Mouse (Mus musculus) adrenal gland, adult 18-20 months (tissue): ENCODE data around the gene Nrd1. TPM values are rescaled to one million over a fixed set of nuclear protein-coding genes. Genes with fewer than 3 reads are reported as not detected.

Experiments
- DNase-seq, 2 experiments: peaks; one replicate each; pipeline ENCODE4 v3.0.0; 2021 to 2022; ENCODE audit warnings: low spot score in 2 of 2
- microRNA-seq, 2 experiments: library from miRNA; unstranded; fragments of <30 nt; microRNA quantifications; one replicate each; pipeline ENCODE4 v1.2.0; 2021; ENCODE audit warnings: borderline number of aligned reads in 2 of 2
- total RNA-seq, 2 experiments: library from RNA; stranded (reverse); gene quantifications; 1 replicate in 1 of 2; 2 replicates in 1 of 2; pipeline ENCODE4 v1.2.3; 2021

The Nrd1 gene
- total RNA-seq, 2 experiments from 2014 or later, result 109 to 123 TPM

DNA sequence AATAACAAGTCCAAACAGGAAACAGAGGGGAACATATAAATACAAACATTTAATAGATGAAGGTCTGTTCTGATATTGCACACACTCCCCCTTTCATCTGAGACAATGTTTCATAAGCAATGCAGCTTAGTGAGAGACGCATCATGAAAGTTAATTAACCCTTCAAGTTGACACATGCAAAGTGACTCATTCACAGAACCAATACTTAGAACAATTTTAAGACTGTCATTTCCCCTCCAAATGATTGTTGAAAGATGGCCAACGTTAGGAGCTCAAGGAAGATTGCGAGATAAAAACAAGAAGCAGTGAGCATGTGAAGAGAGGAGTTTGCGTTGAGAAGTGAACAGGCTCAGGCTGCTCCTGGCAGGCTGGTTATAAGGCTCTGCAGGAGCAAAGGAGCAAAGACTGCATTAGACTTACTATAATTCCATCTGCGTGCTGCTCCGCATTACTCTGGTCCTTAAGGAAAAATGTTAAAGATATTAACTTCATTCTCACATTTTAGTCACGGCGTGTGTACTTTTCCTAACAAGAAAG lies 90.9 kb downstream of the Nrd1 start:
- no peak for DNase-seq

DNA sequence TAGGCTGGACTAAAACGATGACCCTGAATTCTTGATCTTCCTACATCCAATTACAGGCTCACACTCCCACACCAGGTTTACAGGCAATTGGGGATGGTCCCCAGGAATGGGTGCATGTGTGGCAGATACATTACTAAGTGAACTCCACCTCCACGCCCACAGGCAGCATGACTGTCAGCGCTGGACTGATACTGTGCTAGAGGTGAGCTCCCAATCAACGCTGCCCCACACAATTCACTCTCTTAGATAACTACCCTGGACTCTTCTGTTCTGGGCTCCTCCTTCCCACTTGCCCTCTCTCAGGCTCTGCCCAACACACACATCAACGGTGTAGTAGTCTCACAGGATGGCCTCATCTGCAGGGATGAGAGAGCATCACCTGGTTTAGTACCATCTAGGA lies 91.9 kb downstream of the Nrd1 start:
- no peak for DNase-seq

DNA sequence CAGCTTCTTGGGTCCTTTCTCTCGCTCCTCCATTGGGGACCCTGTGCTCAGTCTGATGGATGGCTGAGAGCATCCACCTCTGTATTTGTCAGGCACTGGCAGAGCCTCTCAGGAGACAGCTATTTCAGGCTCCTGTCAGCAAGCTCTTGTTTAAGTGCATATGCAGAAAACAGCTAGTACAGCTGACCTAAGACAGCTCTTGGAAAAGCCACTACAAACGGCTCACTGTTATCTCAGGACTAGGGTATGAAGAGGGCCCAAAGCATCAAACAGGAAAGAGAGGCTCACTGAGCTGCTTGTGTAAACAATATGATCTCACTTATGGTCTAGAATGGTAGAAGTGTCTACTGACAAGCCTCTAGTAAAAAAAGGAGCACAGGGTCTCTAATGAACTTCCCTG lies 93.8 kb downstream of the Nrd1 start:
- DNase-seq, result no peak

DNA sequence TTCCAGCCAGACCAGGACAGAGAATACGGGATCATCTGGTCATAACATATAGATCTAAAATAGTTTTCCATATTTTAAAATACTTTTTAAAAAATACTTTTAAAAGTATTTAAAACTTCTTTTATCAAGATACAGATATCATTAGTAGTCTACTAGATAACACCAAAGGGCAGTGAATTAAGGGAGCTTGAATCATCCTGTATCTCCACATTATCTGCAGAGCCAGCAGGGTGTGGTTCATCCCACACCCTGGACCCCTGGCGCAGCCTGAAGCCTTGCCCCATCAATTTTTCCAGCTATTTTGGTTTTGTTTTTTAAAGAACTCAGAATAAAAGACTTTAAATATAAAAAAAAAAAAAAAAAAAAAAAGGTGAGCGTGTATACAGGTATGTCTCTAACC lies 98.4 kb downstream of the Nrd1 start:
- DNase-seq, result no peak

DNA sequence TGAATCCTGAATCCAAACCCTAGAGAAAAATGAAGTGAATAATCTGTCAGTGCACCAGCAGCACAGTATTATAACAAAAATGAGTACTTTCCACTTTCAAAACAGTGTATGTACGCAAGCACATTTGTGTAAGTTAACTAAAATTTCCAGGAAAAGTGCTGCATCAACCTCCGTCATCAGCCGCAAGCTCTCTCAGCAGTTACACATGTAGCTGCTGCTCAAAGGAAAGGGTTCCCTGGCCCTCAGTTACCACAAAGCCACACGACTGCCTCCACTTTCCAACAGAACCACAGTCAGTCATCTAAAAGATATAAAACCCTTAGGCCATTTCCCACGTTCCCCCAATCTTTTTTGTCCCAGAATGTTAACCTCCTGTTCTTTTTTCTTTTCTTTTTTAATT lies 102.1 kb downstream of the Nrd1 start:
- DNase-seq, result no peak

DNA sequence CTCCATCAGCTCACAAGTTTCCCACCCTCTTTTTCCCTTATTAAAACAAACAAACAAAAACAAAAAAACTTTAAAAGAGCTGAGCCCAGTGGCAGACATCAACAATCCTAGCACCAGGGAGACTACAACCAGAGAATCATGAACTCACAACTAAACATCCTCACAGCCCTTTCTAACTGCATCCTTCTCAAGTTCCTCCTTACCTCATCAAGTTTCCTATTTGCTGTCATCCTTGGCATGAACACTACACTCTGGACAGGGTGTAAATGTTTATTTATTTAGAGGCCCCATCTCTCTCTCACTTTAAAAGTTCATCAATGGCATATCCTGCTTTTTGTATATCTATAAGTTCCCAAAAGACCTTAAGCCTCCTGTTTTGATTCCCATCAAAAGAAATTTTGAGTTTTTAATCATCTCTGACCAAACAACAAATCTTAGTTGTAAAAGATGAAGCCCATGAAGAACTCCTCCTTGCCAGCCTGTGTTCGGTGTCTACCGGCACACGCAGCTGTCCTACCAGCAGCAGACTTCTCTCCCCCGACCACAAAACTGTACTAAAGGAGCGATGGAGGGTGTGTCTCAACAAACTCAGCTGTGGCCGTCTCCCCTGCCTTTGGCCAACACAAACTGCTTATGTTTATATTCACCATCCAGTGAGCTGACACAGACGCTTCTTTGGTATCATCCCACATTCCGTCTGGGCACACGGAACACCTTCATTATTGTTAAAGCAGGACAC lies 102.9 kb downstream of the Nrd1 start:
- DNase-seq, result no peak

GRCm38 (mm10) chr4:109105254-109105653 lies 104.8 kb downstream of the Nrd1 start:
- no peak for DNase-seq

DNA sequence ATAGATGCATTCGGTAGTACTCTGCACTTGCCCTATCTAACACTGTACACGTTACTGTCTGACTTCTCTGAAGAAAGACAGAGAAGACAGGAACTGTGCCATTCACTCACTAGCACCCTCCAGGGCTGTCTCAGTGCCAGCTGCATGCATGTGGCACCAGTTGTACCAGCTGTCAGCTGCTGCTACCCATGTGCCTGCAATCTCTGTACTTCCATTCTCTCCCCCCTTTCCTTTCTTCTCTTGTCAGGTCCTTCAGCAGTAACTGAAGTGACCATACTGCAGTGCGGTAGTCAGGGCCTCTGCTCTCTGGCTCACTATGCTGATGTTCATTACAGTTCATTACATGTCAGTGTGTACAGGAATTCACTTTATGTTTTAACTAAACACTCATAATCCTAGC lies 105.6 kb downstream of the Nrd1 start:
- DNase-seq, result no peak

DNA sequence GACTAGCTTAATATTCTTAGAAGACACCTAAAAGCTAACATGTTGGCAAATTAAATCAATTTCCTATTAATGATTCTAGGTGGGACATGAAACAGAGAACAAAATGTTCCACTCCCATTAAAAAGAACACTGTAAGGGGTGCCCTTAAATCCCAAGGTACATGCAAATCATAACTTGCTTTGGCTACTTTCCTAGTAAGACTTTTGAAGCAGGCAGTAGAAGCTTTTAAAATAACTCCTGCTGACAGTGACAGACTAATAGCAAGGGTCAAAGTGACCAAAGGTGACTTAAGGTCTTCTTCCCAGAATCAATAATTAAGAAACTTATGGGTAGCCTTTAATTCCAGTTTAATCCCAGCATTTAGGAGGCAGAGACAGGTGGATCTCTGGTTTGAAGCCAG lies 106.1 kb downstream of the Nrd1 start:
- DNase-seq, result no peak

DNA sequence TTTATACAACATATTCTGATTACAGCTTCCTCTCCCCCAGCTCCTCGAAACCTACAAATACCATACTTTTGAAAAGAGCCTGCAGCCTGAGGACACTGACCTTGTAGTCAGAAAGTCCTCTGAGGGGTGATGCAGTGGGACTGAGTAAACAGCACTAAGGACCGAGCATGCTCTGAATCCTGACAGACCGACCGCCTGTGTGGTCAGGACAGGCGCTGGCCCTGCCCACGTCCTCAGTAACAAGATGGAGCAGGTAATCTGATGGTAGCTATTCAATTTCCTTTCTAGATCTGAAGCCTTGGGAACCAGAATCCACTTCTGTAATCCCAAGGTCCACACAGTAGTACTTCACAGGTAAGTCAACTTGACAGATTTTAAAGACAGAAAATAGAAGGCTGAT lies 108.6 kb downstream of the Nrd1 start:
- DNase-seq, result no peak

- DNase-seq, result no peak
These were observed 109.2 kb downstream of the Nrd1 start for GRCm38 (mm10) chr4:109109686-109110085.

- no peak for DNase-seq
These were observed 110.5 kb downstream of the Nrd1 start for GRCm38 (mm10) chr4:109110978-109111377.

Small RNA genes within 50 kb of the gene (microRNA-seq; reads per million reads assigned to microRNA genes)
- gene Mir761, result 0 reads per million in 2 experiments

Other genes with a start within 250 kb of the Nrd1 start
- 10 to 100 TPM; 22.3 to 26.9 TPM for gene Zfyve9, start 219.9 kb upstream of the Nrd1 start, total RNA-seq
- gene Btf3l4, start 167.0 kb upstream of the Nrd1 start, total RNA-seq, result 100 to 1,000 TPM; 115 to 126 TPM
- 10 to 100 TPM; 66.4 to 68.5 TPM for gene Txndc12, start 166.1 kb upstream of the Nrd1 start, total RNA-seq
- gene Kti12, start 152.9 kb upstream of the Nrd1 start, total RNA-seq, result 10 to 100 TPM; 30.2 to 33.4 TPM
- gene A730015C16Rik, start 152.0 kb upstream of the Nrd1 start, total RNA-seq, result not detected
- gene Rab3b, start 121.6 kb upstream of the Nrd1 start, total RNA-seq, result 10 to 100 TPM; 35.7 to 43.5 TPM
- 100 to 1,000 TPM; 105 to 119 TPM for gene Osbpl9, start 201.6 kb downstream of the Nrd1 start, total RNA-seq
- gene Calr4, start 233.8 kb downstream of the Nrd1 start, total RNA-seq, result under 1 TPM; 0.64 to 0.80 TPM